Mouse (Mus musculus): ENCODE results near the gene Sumo1.
A peak's percentile ranks its signal among the peaks of the same experiment; 100 is the strongest.

DNA sequence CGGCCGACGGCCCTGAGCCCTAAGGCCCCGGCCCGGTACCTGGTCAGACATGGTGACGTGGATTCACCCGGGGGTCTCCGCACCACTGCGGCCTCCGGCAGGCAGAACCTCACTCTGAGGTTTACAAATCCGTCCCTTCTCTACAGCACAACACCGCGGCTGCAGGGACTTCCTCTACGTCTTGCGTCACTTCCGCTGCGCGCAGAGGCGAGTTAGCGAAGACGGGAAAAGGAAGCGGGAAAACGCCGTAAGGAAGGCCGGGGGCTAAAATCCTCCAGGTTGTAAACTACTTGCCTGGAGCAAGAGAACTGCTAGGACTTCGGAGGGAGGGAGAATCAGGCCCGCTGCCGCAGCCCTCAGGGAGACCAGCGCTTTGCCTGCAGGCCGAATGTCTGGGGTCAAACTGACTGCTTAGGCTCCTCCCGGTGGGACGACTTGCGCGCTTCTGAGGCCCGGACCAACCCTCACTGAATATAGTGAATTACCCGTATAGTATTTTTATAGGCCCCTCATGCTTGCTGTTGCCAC, at the start of gene Sumo1:
- TF ChIP-seq POLR2A (IDR thresholded peaks at IDR 0.05; ENCODE audit: control insufficient read depth, extremely low read depth, insufficient read depth, low read length, poor library complexity) (peak; percentile 93), CTCF (IDR thresholded peaks at IDR 0.05; ENCODE audit: borderline replicate concordance, control insufficient read depth, extremely low read depth, insufficient read depth, low read length, poor library complexity) (no peak)
